In genomic region chr4:41087459-41088298, GRCm38 (mm10) we compare ENCODE assay signal across 22 mouse cellular contexts. TPM values are rescaled to one million over a fixed set of nuclear protein-coding genes. Genes with fewer than 3 reads are reported as not detected.
DNase-seq lines count a peak whose midpoint lies in the region; ATAC-seq and TF ChIP-seq lines count a peak whose summit lies in the region.
"Had no signal": no experiment of that assay in that cellular context is flagged by ENCODE, and none has a peak within 500 bp of the region (broad histone marks: within the 10 kb centered on the region; RNA-seq: fewer than 3 reads in every experiment).

No protein-coding gene starts in this region.

- peaks cover 4% of the 10 kb centered on the region; the same call in 1 of the 2 replicates for H3K4me1 ChIP-seq in kidney, postnatal 0 days (replicated peaks; ENCODE audit: insufficient read depth, low read length)
- H3K4me1 ChIP-seq in liver, embryonic 14.5 days (replicated peaks; ENCODE audit: control insufficient read depth in 2 of 2, insufficient read depth in 2 of 2, low read length in 1 of 2), result peaks cover 57 to 67% of the 10 kb centered on the region in 2 experiments
- H3K4me1 ChIP-seq: forebrain, embryonic 13.5 days; neural tube, embryonic 13.5 days had no signal

- no peak overlapping the region for H3K4me3 ChIP-seq in kidney, postnatal 0 days (replicated peaks; ENCODE audit: low read depth, low read length)
- peak overlapping the region in 1 of 2 experiments; percentile 32 for H3K4me3 ChIP-seq in liver, embryonic 14.5 days (ENCODE audit: insufficient read depth in 1 of 2, low read depth in 2 of 2, low read length in 2 of 2)
- H3K4me3 ChIP-seq: forebrain, embryonic 13.5 days; limb, embryonic 13.5 days; neural tube, embryonic 13.5 days had no signal

- H3K9me3 ChIP-seq in kidney, postnatal 0 days (replicated peaks; ENCODE audit: low read length), result no peaks in the 10 kb centered on the region
- no peaks in the 10 kb centered on the region for H3K9me3 ChIP-seq in liver, embryonic 14.5 days (ENCODE audit: control insufficient read depth, low read length)
- H3K9me3 ChIP-seq: forebrain, embryonic 13.5 days; limb, embryonic 13.5 days; neural tube, embryonic 13.5 days had no signal

- WGBS in kidney, postnatal 0 days, result 75% methylated on average over 16 of the region's 16 CpGs
- 18% methylated on average over 16 of the region's 16 CpGs for WGBS in liver, embryonic 14.5 days (ENCODE audit: insufficient replicate concordance)

- intact Hi-C loops in left cerebral cortex, postnatal 25 days (cut with DNase I), result no loop called here

- DNase-seq in kidney, postnatal 0 days (ENCODE audit: low spot score), result no peak
- no peak for DNase-seq in kidney, adult 18-20 months
- peak; percentile 89 to 91 (median 91) for DNase-seq in liver, embryonic 14.5 days (ENCODE audit: low read depth in 3 of 3, low spot score in 3 of 3)
- DNase-seq in yolk sac, embryonic 10.5 days (ENCODE audit: low spot score), result peak; percentile 32
- no peak for DNase-seq in left cerebral cortex, postnatal 25 days (ENCODE audit: low spot score in 2 of 2)
- DNase-seq in right cerebral cortex, adult 18-20 months, result no peak
- DNase-seq: adrenal gland, postnatal 36 days; cerebellum, adult 8-10 months; kidney, postnatal 36 days; layer of hippocampus, postnatal 36 days; lung, postnatal 4 days; thymus, postnatal 4 days had no signal

- TF ChIP-seq EP300 in liver, embryonic 14.5 days (IDR thresholded peaks at IDR 0.05; ENCODE audit: low read depth), result peak; percentile 96

- no peaks in the 10 kb centered on the region for H3K36me3 ChIP-seq in kidney, postnatal 0 days (ENCODE audit: insufficient read depth, low read length)
- H3K36me3 ChIP-seq in liver, embryonic 14.5 days (replicated peaks; ENCODE audit: control insufficient read depth, insufficient read depth, low read depth), result no peaks in the 10 kb centered on the region
- H3K36me3 ChIP-seq: limb, embryonic 13.5 days; neural tube, embryonic 13.5 days had no signal

- H3K9ac ChIP-seq in kidney, postnatal 0 days (ENCODE audit: low read depth, low read length), result no peak overlapping the region
- peak overlapping the region; percentile 64 for H3K9ac ChIP-seq in liver, embryonic 14.5 days (replicated peaks)
- H3K9ac ChIP-seq: forebrain, embryonic 13.5 days; limb, embryonic 13.5 days; neural tube, embryonic 13.5 days had no signal

- ATAC-seq in kidney, postnatal 0 days (replicated peaks; ENCODE audit: low FRiP score, low read depth), result peak; percentile 70
- peak; percentile 79 for ATAC-seq in common myeloid progenitor, adult 5-6 weeks (replicated peaks; ENCODE audit: low read depth, poor library complexity, severe bottlenecking)
- ATAC-seq in liver, embryonic 14.5 days (ENCODE audit: insufficient read depth), result peak; percentile 96
- ATAC-seq: forebrain, embryonic 13.5 days; hindbrain, embryonic 16.5 days had no signal

- no peaks in the 10 kb centered on the region for H3K27me3 ChIP-seq in kidney, postnatal 0 days (ENCODE audit: insufficient read depth, low read length)
- no peaks in the 10 kb centered on the region for H3K27me3 ChIP-seq in liver, embryonic 14.5 days (ENCODE audit: control insufficient read depth, insufficient read depth, low read length)
- H3K27me3 ChIP-seq: forebrain, embryonic 13.5 days; limb, embryonic 13.5 days; neural tube, embryonic 13.5 days had no signal

- TF ChIP-seq CTCF in kidney, postnatal 0 days (IDR thresholded peaks at IDR 0.05; ENCODE audit: low read depth), result no peak
- TF ChIP-seq CTCF in liver, embryonic 14.5 days (IDR thresholded peaks at IDR 0.05; ENCODE audit: low read depth), result no peak

- H3K4me2 ChIP-seq in kidney, postnatal 0 days (ENCODE audit: low read length), result no peak overlapping the region
- H3K4me2 ChIP-seq in liver, embryonic 14.5 days (ENCODE audit: low read depth), result peak overlapping the region; percentile 82
- H3K4me2 ChIP-seq: forebrain, embryonic 13.5 days; limb, embryonic 13.5 days; neural tube, embryonic 13.5 days had no signal

- peak overlapping the region; percentile 47; the same call in 1 of the 2 replicates for H3K27ac ChIP-seq in kidney, postnatal 0 days
- H3K27ac ChIP-seq in liver, embryonic 14.5 days, result peak overlapping the region; percentile 99
- H3K27ac ChIP-seq: forebrain, embryonic 13.5 days; limb, embryonic 13.5 days; neural tube, embryonic 13.5 days had no signal

RNA-seq across cellular contexts. Expression of gene Aqp3, which starts 10.3 kb away (rescaled TPM):
- polyA plus RNA-seq in kidney, postnatal 0 days (2015; fragmentation: Nextera tagmentation; extraction: Ambion mirVana), result 87.4 and 102 TPM in 2 replicates
- not detected in 2 replicates for total RNA-seq in common myeloid progenitor, adult 5-6 weeks (2017)
- 15.6 and 18.3 TPM in 2 replicates for polyA plus RNA-seq in liver, embryonic 14.5 days (2012; rRNA removed)
- polyA plus RNA-seq in liver, embryonic 14.5 days (2014; fragmentation: Nextera tagmentation; extraction: Ambion mirVana), result 5.8 and 8.7 TPM in 2 replicates
- total RNA-seq in left cerebral cortex, postnatal 25 days (2021), result not detected
- total RNA-seq: CH12.LX; gastrocnemius, adult 8-10 months; layer of hippocampus, postnatal 36 days had no signal
- polyA plus RNA-seq: forebrain, embryonic 13.5 days had no signal

RNA-seq across cellular contexts. Expression of gene Nol6, which starts 36.6 kb away (rescaled TPM):
- 18.1 and 19.5 TPM in 2 replicates for polyA plus RNA-seq in kidney, postnatal 0 days (2015; fragmentation: Nextera tagmentation; extraction: Ambion mirVana)
- total RNA-seq in common myeloid progenitor, adult 5-6 weeks (2017), result 19.7 and 33.3 TPM in 2 replicates
- polyA plus RNA-seq in liver, embryonic 14.5 days (2012; rRNA removed), result 9.4 and 9.5 TPM in 2 replicates
- polyA plus RNA-seq in liver, embryonic 14.5 days (2014; fragmentation: Nextera tagmentation; extraction: Ambion mirVana), result 8.5 and 10.2 TPM in 2 replicates
- total RNA-seq in left cerebral cortex, postnatal 25 days (2021), result 10 to 100 TPM; 80.2 to 89.6 TPM

RNA-seq across cellular contexts. Expression of gene Aqp7, which starts 39.7 kb away (rescaled TPM):
- 3.0 and 4.4 TPM in 2 replicates for polyA plus RNA-seq in kidney, postnatal 0 days (2015; fragmentation: Nextera tagmentation; extraction: Ambion mirVana)
- not detected in 2 replicates for total RNA-seq in common myeloid progenitor, adult 5-6 weeks (2017)
- polyA plus RNA-seq in liver, embryonic 14.5 days (2012; rRNA removed), result 1.1 and 1.4 TPM in 2 replicates
- 0.50 and 0.59 TPM in 2 replicates for polyA plus RNA-seq in liver, embryonic 14.5 days (2014; fragmentation: Nextera tagmentation; extraction: Ambion mirVana)
- total RNA-seq in left cerebral cortex, postnatal 25 days (2021), result not detected
- total RNA-seq: CH12.LX; layer of hippocampus, postnatal 36 days; midbrain, postnatal 0 days had no signal
- polyA plus RNA-seq: embryonic facial prominence, embryonic 11.5 days; forebrain, embryonic 13.5 days; heart, embryonic 14.5 days; hindbrain, embryonic 16.5 days; midbrain, postnatal 0 days; neural tube, embryonic 13.5 days had no signal

RNA-seq across cellular contexts. Expression of gene Ube2r2, which starts 47.9 kb away (rescaled TPM):
- 87.7 and 93.9 TPM in 2 replicates for polyA plus RNA-seq in kidney, postnatal 0 days (2015; fragmentation: Nextera tagmentation; extraction: Ambion mirVana)
- 34.3 and 36.5 TPM in 2 replicates for total RNA-seq in common myeloid progenitor, adult 5-6 weeks (2017)
- polyA plus RNA-seq in liver, embryonic 14.5 days (2012; rRNA removed), result 14.7 and 44.4 TPM in 2 replicates
- polyA plus RNA-seq in liver, embryonic 14.5 days (2014; fragmentation: Nextera tagmentation; extraction: Ambion mirVana), result 31.9 and 38.4 TPM in 2 replicates
- 10 to 100 TPM; 84.1 to 87.1 TPM for total RNA-seq in left cerebral cortex, postnatal 25 days (2021)

Comparison
In these comparisons a context has a peak if more than half of its experiments do, and no peak if none do; other contexts are left out.
1. DNase-seq: peak in liver, embryonic 14.5 days (3 of 3) and yolk sac, embryonic 10.5 days (single experiment); none in kidney, postnatal 0 days (single experiment), kidney, adult 18-20 months (single experiment), left cerebral cortex, postnatal 25 days (0 of 2) and right cerebral cortex, adult 18-20 months (single experiment).
2. Peak in every context shown above with its lines, with median percentiles within 50 percentile points of each other: ATAC-seq.